Mouse (Mus musculus): ENCODE measurements around the gene Ifna1. TPM values are rescaled to one million over a fixed set of nuclear protein-coding genes. Genes with fewer than 3 reads are reported as not detected.
"Not testable (repeated sequence)": the region's sequence is repeated elsewhere in the genome, so short reads cannot be mapped to it uniquely, and the experiment has no call there.

Gene Ifna1
- polyA plus RNA-seq, 1 experiment = not detected

- Histone ChIP-seq H3K36me3 (ENCODE audit: control insufficient read depth, insufficient read depth, low read length) (no peaks in the 10 kb centered on the region), H3K4me3 (ENCODE audit: extremely low read depth, insufficient read depth, insufficient read length) (no peak overlapping the region), H3K27me3 (ENCODE audit: control insufficient read depth, insufficient read depth, low read length) (no peaks in the 10 kb centered on the region), H3K4me1 (ENCODE audit: control insufficient read depth, insufficient read depth, insufficient read length) (no peaks in the 10 kb centered on the region), H3K27ac (ENCODE audit: insufficient read depth, low read length) (no peak overlapping the region)
- DNase-seq (ENCODE audit: low read depth in 1 of 2, low spot score in 2 of 2) = peak in 1 of 2 experiments; percentile 40
- WGBS = 30% methylated on average over 4 of the region's 4 CpGs
- TF ChIP-seq CTCF (IDR thresholded peaks at IDR 0.05; ENCODE audit: extremely low read depth, insufficient read depth, insufficient read length, insufficient replicate concordance) (no peak), POLR2A (IDR thresholded peaks at IDR 0.05; ENCODE audit: low read depth, low read length) (no peak)
Measured at GRCm38 (mm10) chr4:88830523-88830922, 19.4 kb upstream of the Ifna1 start.

GRCm38 (mm10) chr4:88835225-88835624, 14.7 kb upstream of the Ifna1 start, which contains the start of gene Ifna5:
Ifna5 (plus strand) TSS chr4:88835525.
- H3K27me3 ChIP-seq (ENCODE audit: control insufficient read depth, insufficient read depth, low read length); H3K36me3 ChIP-seq (ENCODE audit: control insufficient read depth, insufficient read depth, low read length); H3K27ac ChIP-seq (ENCODE audit: insufficient read depth, low read length); H3K4me1 ChIP-seq (ENCODE audit: control insufficient read depth, insufficient read depth, insufficient read length); DNase-seq (ENCODE audit: low read depth in 1 of 2, low spot score in 2 of 2); H3K4me3 ChIP-seq (ENCODE audit: extremely low read depth, insufficient read depth, insufficient read length): not testable (repeated sequence)
- WGBS = 95% methylated on average over 1 of the region's 1 CpGs

- DNase-seq (ENCODE audit: low read depth in 1 of 2, low spot score in 2 of 2) = no peak
- no peak overlapping the region for H3K4me3 ChIP-seq (ENCODE audit: extremely low read depth, insufficient read depth, insufficient read length)
- H3K4me1 ChIP-seq (ENCODE audit: control insufficient read depth, insufficient read depth, insufficient read length) = no peaks in the 10 kb centered on the region; the same call in 1 of the 2 replicates
- 37% methylated on average over 3 of the region's 3 CpGs for WGBS
- H3K36me3 ChIP-seq (ENCODE audit: control insufficient read depth, insufficient read depth, low read length) = no peaks in the 10 kb centered on the region
- H3K27me3 ChIP-seq (ENCODE audit: control insufficient read depth, insufficient read depth, low read length) = no peaks in the 10 kb centered on the region
- TF ChIP-seq POLR2A (IDR thresholded peaks at IDR 0.05; ENCODE audit: low read depth, low read length) = no peak
- TF ChIP-seq CTCF (IDR thresholded peaks at IDR 0.05; ENCODE audit: extremely low read depth, insufficient read depth, insufficient read length, insufficient replicate concordance) = no peak
- H3K27ac ChIP-seq (ENCODE audit: insufficient read depth, low read length) = no peak overlapping the region
Measured at GRCm38 (mm10) chr4:88838828-88839227, 11.1 kb upstream of the Ifna1 start.

GRCm38 (mm10) chr4:88840058-88840457, 9.8 kb upstream of the Ifna1 start:
- no peak overlapping the region; the same call in 1 of the 2 replicates for H3K4me3 ChIP-seq (ENCODE audit: extremely low read depth, insufficient read depth, insufficient read length)
- no peaks in the 10 kb centered on the region; the same call in 1 of the 2 replicates for H3K4me1 ChIP-seq (ENCODE audit: control insufficient read depth, insufficient read depth, insufficient read length)
- TF ChIP-seq POLR2A (IDR thresholded peaks at IDR 0.05; ENCODE audit: low read depth, low read length) (no peak), CTCF (IDR thresholded peaks at IDR 0.05; ENCODE audit: extremely low read depth, insufficient read depth, insufficient read length, insufficient replicate concordance) (no peak)
- WGBS = 38% methylated on average over 3 of the region's 3 CpGs
- H3K27ac ChIP-seq (ENCODE audit: insufficient read depth, low read length) = no peak overlapping the region
- DNase-seq (ENCODE audit: low read depth in 1 of 2, low spot score in 2 of 2) = no peak
- H3K27me3 ChIP-seq (ENCODE audit: control insufficient read depth, insufficient read depth, low read length) = no peaks in the 10 kb centered on the region
- no peaks in the 10 kb centered on the region for H3K36me3 ChIP-seq (ENCODE audit: control insufficient read depth, insufficient read depth, low read length)

GRCm38 (mm10) chr4:88841438-88841911, 8.4 kb upstream of the Ifna1 start, which contains the start of gene Ifna4:
Ifna4 (plus strand) TSS chr4:88841861.
- no peak for DNase-seq (ENCODE audit: low read depth in 1 of 2, low spot score in 2 of 2)
- no peaks in the 10 kb centered on the region for H3K36me3 ChIP-seq (ENCODE audit: control insufficient read depth, insufficient read depth, low read length)
- WGBS = 78% methylated on average over 2 of the region's 2 CpGs
- no peak for TF ChIP-seq POLR2A (IDR thresholded peaks at IDR 0.05; ENCODE audit: low read depth, low read length)
- TF ChIP-seq CTCF (IDR thresholded peaks at IDR 0.05; ENCODE audit: extremely low read depth, insufficient read depth, insufficient read length, insufficient replicate concordance) = no peak
- H3K27me3 ChIP-seq (ENCODE audit: control insufficient read depth, insufficient read depth, low read length) = no peaks in the 10 kb centered on the region
- H3K27ac ChIP-seq (ENCODE audit: insufficient read depth, low read length) = no peak within 1 kb of the TSS
- no peak within 1 kb of the TSS for H3K4me3 ChIP-seq (ENCODE audit: extremely low read depth, insufficient read depth, insufficient read length)
- no peaks in the 10 kb centered on the region; the same call in 1 of the 2 replicates for H3K4me1 ChIP-seq (ENCODE audit: control insufficient read depth, insufficient read depth, insufficient read length)

GRCm38 (mm10) chr4:88845334-88845733, 4.6 kb upstream of the Ifna1 start:
- no peak for DNase-seq (ENCODE audit: low read depth in 1 of 2, low spot score in 2 of 2)
- Histone ChIP-seq H3K4me1 (ENCODE audit: control insufficient read depth, insufficient read depth, insufficient read length) (no peaks in the 10 kb centered on the region; the same call in 1 of the 2 replicates), H3K4me3 (ENCODE audit: extremely low read depth, insufficient read depth, insufficient read length) (no peak overlapping the region), H3K27me3 (ENCODE audit: control insufficient read depth, insufficient read depth, low read length) (no peaks in the 10 kb centered on the region), H3K27ac (ENCODE audit: insufficient read depth, low read length) (no peak overlapping the region), H3K36me3 (ENCODE audit: control insufficient read depth, insufficient read depth, low read length) (no peaks in the 10 kb centered on the region)
- 28% methylated on average over 2 of the region's 2 CpGs for WGBS
- no peak for TF ChIP-seq POLR2A (IDR thresholded peaks at IDR 0.05; ENCODE audit: low read depth, low read length)

GRCm38 (mm10) chr4:88851026-88851763, 1.3 kb downstream of the Ifna1 start:
- no peak for TF ChIP-seq POLR2A (IDR thresholded peaks at IDR 0.05; ENCODE audit: low read depth, low read length)
- TF ChIP-seq CTCF (IDR thresholded peaks at IDR 0.05; ENCODE audit: extremely low read depth, insufficient read depth, insufficient read length, insufficient replicate concordance) = no peak
- Histone ChIP-seq H3K4me1 (ENCODE audit: control insufficient read depth, insufficient read depth, insufficient read length) (no peaks in the 10 kb centered on the region), H3K27me3 (ENCODE audit: control insufficient read depth, insufficient read depth, low read length) (no peaks in the 10 kb centered on the region), H3K4me3 (ENCODE audit: extremely low read depth, insufficient read depth, insufficient read length) (no peak overlapping the region), H3K36me3 (ENCODE audit: control insufficient read depth, insufficient read depth, low read length) (no peaks in the 10 kb centered on the region), H3K27ac (ENCODE audit: insufficient read depth, low read length) (no peak overlapping the region)
- 85% methylated on average over 4 of the region's 4 CpGs for WGBS
- no peak for DNase-seq (ENCODE audit: low read depth in 1 of 2, low spot score in 2 of 2)

Measured in spleen, adult 2 months (tissue).